In genomic region chr8:127884641-127885040, GRCm38 (mm10) we compare ENCODE assay signal across 26 mouse cellular contexts.
"Had no signal": no experiment of that assay in that cellular context is flagged by ENCODE, and none has a peak within 500 bp of the region (broad histone marks: within the 10 kb centered on the region; RNA-seq: fewer than 3 reads in every experiment).

No protein-coding gene starts in this region.

- H3K4me1 ChIP-seq: hindbrain, embryonic 12.5 days; hindbrain, embryonic 15.5 days; kidney, embryonic 15.5 days; limb, embryonic 13.5 days; limb, embryonic 15.5 days; liver, embryonic 13.5 days had no signal

- DNase-seq: gastrocnemius, postnatal 14 days; gastrocnemius, postnatal 36 days; heart, adult 11 months; heart, adult 2 months; heart, postnatal 14 days; heart, postnatal 36 days; kidney, adult 11 months; kidney, adult 2 months; kidney, adult 9 months; kidney, postnatal 14 days; kidney, postnatal 36 days; layer of hippocampus, adult 9-11 months; layer of hippocampus, postnatal 36 days; left cerebral cortex, postnatal 4 days; liver, embryonic 13.5 days had no signal

- H3K36me3 ChIP-seq: heart, embryonic 13.5 days; heart, embryonic 15.5 days; hindbrain, embryonic 12.5 days; hindbrain, embryonic 15.5 days; kidney, embryonic 15.5 days; limb, embryonic 13.5 days; limb, embryonic 15.5 days; liver, embryonic 13.5 days had no signal

- ATAC-seq: hindbrain, postnatal 0 days; intestine, embryonic 16.5 days had no signal

- H3K9ac ChIP-seq: heart, embryonic 13.5 days; heart, embryonic 15.5 days; hindbrain, embryonic 12.5 days; hindbrain, embryonic 15.5 days; kidney, embryonic 15.5 days; limb, embryonic 13.5 days; limb, embryonic 15.5 days; liver, embryonic 13.5 days had no signal

- H3K4me3 ChIP-seq: heart, adult 2 months; heart, embryonic 13.5 days; heart, embryonic 15.5 days; hindbrain, embryonic 12.5 days; hindbrain, embryonic 15.5 days; kidney, embryonic 15.5 days; limb, embryonic 13.5 days; limb, embryonic 15.5 days; liver, embryonic 13.5 days had no signal

- H3K27ac ChIP-seq: heart, embryonic 13.5 days; heart, embryonic 15.5 days; hindbrain, embryonic 12.5 days; hindbrain, embryonic 15.5 days; hindbrain, postnatal 0 days; kidney, embryonic 15.5 days; kidney, postnatal 0 days; limb, embryonic 13.5 days; limb, embryonic 15.5 days; liver, embryonic 13.5 days had no signal

- H3K27me3 ChIP-seq: heart, embryonic 13.5 days; heart, embryonic 15.5 days; hindbrain, embryonic 12.5 days; hindbrain, embryonic 15.5 days; kidney, embryonic 15.5 days; limb, embryonic 13.5 days; limb, embryonic 15.5 days; liver, embryonic 13.5 days had no signal

- H3K9me3 ChIP-seq: heart, embryonic 13.5 days; heart, embryonic 15.5 days; hindbrain, embryonic 12.5 days; hindbrain, embryonic 15.5 days; kidney, embryonic 15.5 days; limb, embryonic 13.5 days; limb, embryonic 15.5 days; liver, embryonic 13.5 days had no signal

- H3K4me2 ChIP-seq: heart, embryonic 11.5 days; heart, embryonic 13.5 days; heart, embryonic 15.5 days; hindbrain, embryonic 12.5 days; hindbrain, embryonic 15.5 days; kidney, embryonic 15.5 days; limb, embryonic 13.5 days; limb, embryonic 15.5 days; liver, embryonic 13.5 days had no signal
